Mouse (Mus musculus) B cell, adult 2 months (primary cell): ENCODE data around the gene Ctnnd2.

Source experiments
- DNase-seq, 2 experiments: peaks; one replicate each; pipeline ENCODE4 v3.0.0; 2022

The Ctnnd2 gene

GRCm38 (mm10) chr15:30897342-30897741 is 724.9 kb downstream of the Ctnnd2 start:
- DNase-seq = no peak

- DNase-seq = no peak
Measured at GRCm38 (mm10) chr15:30908027-30908426, 735.6 kb downstream of the Ctnnd2 start.

GRCm38 (mm10) chr15:30913360-30913759 is 741.0 kb downstream of the Ctnnd2 start:
- DNase-seq = no peak

DNA sequence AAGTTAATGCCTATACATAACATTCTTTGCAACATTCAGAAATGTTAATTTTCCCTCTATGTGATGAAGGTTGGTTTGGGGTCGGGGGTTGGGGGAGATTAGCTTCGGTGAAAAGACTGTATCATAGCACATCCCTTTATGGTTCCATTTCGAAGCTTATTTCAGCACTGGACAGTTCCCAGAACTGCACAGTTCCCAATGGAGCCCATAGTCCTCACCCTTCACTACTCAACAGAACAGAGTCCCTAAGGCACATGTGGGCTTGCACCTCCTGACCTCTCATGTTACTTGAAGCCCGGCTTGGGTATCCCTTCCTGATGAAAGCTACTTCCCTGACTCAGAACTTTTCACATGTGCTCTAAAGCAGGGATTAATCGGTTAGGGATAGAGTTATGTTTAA is 753.4 kb downstream of the Ctnnd2 start:
- no peak for DNase-seq

DNA sequence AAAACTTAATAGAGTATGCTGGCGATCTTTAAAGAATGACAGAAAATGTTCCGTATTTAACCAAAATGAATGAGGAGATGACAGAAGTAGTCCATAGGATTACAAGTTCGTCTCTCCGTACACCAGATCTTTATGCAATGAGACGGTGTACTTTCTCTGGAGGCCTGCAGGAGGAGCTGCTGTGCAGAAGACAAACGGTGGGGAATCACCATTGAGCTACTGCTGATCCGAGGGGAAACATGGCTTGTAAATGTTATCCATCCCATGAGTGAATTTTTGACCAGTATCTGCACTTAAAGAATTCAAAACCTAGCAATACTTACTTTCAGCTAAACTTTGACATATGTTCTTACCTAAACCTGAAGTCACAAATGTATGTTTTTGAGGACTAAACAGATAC is 755.2 kb downstream of the Ctnnd2 start:
- DNase-seq = no peak

- no peak for DNase-seq
Measured at GRCm38 (mm10) chr15:30931906-30932305, 759.5 kb downstream of the Ctnnd2 start.

DNA sequence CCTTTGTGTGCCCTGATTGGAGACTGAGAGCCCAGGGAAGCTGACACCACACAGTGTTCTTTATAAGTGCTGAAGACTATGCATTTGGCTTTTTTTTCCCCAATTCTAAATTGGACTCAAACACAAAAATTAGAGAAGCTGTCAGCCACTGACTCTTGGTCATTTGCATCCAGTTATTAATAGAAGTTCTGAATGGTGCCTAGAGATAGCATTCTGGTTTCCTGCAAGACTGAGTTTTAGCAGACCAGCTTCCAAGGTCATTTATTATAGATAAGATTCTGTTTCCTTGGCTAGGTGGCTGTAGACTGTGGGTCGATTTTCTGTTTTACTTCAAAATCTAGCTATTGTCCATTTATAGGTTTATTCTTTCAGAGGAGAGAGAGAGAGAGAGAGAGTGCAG is 773.5 kb downstream of the Ctnnd2 start:
- DNase-seq = no peak

DNA sequence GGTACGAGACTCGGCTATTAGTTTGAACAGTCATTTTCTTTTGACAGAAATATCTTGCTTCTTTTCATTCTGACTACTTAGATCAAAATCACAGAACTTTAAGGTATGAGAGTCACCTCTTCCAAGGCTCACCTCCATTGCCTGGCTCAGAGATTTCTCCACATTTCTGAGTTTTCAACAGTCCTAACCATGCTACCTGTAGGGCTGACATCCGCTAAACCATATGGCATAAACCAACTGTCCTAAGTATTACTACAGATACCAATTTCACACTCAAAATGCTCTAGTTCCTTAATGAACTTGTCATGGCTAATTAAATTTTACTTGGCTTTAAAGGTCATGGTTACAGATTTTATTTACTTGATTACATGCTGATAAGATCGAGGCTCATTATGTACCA is 786.1 kb downstream of the Ctnnd2 start:
- no peak for DNase-seq

DNA sequence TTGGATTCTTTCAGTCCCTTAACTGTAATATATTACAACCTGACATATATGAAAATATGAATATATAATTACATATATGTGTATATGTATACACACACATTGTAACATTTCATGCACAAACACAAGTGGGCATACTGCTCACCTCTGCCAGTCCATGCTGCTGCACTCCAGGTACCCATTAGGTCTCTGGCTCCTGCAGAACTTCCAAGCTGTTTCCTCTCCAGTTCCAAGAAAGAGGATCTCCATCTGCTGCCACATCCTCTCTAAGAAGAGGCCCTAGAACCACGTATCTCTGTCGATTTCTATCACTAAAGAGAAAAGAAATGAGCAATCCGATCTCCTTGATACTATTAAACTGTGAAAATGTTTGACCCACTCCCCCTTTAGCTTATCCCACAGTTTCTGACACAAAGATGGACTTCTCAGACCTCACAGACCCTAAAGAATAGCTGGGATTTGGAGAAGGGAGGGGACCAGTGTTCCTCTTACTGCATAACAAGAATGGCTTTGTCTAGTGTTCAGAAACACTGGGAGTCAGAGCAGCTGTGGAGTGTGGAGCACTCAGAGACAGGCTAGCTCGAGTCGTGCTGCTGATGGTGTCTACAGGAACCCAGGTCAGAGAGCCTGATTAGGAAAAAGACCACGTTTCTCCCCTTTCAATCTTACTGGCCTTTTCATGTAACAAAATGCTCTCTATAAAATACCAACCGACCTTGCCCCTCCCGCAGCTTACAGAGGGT is 790.2 kb downstream of the Ctnnd2 start:
- DNase-seq = no peak

- DNase-seq = no peak
Measured at GRCm38 (mm10) chr15:30964046-30964445, 791.7 kb downstream of the Ctnnd2 start.

- no peak for DNase-seq
Measured at GRCm38 (mm10) chr15:30964865-30965679, 792.7 kb downstream of the Ctnnd2 start.

GRCm38 (mm10) chr15:30966826-30967225 is 794.4 kb downstream of the Ctnnd2 start:
- no peak for DNase-seq

GRCm38 (mm10) chr15:30974436-30974835 is 802.0 kb downstream of the Ctnnd2 start:
- no peak for DNase-seq

DNA sequence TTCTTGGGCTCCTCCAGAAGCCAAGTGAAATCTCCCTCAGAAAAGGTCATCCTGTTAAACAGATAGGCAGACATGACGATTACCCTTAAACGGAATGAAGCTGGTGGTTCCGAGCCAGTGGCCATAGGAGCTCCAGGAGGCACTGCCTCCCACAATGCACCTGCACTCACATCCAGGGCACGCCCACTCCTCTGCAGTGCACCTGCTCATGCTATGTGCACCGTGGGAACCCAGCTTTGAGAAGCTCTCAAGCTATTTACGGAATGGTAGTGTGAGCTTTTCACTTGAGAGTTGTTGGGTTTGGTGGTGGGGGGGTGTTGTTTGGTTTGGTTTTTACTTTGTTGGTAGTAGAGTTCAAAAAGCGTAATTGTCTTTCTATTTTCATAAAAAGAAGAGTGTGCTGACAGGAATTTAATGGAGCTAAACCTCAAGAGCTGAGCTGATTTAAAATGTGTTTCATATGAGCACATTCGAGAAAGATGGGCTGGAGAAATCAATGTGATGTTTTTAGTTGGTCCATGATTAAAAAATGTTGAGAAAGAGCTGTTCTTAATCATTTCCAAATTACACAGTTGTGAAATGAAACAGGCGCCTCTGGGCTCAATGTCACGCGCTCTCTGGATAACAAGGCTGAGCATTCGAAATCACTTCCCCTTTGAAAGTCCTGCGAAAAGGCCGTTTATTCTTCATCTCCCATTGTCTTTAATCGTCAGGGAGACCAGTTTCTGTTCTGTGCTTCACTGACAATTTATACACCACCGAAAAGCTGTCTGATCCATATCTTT is 802.8 kb downstream of the Ctnnd2 start:
- DNase-seq = no peak

DNA sequence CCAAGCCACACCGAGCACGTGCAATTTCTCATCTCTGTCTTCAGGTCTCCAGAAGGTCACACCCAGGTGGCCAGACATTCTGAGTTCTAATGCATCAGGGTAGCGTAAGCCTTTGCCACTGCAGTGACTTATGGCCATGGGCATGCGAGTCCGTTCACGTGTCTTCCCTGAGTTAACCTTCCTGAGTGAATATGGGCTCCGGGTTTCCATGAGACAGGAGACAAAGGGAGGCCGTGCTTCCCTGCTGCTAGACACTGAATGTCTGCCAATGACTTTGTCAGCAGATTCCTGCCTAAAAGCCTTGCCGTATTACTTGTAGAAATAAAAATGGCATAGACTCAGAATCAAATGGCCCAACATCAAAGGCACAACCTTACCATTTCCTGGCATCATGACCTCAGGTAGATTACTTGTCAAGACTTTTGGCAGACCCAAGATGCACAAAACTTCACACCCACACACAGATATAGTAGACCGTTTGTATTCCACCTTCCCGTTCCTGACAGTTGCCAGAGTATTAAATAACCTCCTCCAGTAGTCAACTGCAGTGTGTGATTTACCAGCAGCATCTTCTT is 804.9 kb downstream of the Ctnnd2 start:
- no peak for DNase-seq

- DNase-seq = no peak
Measured at GRCm38 (mm10) chr15:30986890-30987289, 814.5 kb downstream of the Ctnnd2 start.

- no peak for DNase-seq
Measured at GRCm38 (mm10) chr15:30990421-30991252, 818.2 kb downstream of the Ctnnd2 start.

GRCm38 (mm10) chr15:30992357-30992756 is 820.0 kb downstream of the Ctnnd2 start:
- DNase-seq = no peak

DNA sequence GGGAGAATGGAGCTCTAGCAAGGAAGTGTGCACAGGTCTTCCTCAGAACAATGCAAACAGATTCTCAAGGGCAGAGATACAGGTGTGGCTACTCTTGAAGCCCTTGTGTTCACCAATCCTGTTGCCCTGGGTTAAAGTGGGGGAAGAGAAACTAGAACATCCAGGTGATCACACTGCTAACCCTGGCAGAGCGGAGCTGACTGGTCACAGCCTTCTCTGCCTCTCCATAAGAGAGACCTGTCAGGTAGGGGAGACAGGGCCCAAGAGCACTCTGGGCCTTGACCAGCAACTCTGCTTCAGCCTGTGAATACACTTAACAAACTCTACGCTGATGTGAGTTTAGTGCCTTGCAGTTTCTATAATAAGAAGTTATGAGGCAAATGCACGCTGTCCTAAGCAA is 820.5 kb downstream of the Ctnnd2 start:
- no peak for DNase-seq

DNA sequence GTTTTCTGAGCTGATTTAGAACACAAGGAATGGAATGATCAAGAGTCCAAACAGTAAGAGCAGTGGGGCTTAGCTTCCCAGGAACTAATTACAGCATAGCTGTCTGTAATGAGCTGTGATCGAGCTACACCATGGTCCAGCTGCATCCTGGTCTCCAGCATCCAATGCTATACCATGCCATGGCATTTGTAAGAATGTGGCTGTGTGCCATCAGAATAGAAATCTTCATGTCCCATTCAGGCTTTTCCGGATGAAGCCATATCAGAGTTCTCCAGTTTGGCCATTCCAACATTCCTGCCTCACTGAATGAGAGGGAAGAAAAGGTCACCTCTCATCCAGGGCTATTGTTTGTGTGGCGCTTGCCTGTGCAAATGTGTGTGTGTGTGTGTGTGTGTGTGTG is 823.0 kb downstream of the Ctnnd2 start:
- no peak for DNase-seq

DNA sequence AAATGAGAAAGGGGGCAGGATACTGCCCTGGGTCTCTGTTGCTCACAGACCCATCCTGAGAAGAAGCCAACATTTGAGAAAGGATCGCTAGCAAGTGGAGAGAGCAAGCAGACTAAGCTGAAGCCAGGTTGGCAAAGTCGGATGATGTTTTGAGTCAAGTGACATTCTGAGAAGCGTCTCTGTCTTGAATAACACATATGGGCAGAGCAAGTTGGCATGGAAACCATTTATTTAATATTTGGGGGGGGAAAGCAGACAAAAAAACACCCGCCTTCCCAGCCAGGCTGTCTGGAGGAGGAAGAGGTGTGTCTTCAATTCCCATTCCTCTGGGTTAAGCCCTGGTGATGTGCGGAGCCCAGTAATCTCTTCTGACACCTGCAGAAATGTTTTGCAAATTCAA is 832.1 kb downstream of the Ctnnd2 start:
- no peak for DNase-seq

DNA sequence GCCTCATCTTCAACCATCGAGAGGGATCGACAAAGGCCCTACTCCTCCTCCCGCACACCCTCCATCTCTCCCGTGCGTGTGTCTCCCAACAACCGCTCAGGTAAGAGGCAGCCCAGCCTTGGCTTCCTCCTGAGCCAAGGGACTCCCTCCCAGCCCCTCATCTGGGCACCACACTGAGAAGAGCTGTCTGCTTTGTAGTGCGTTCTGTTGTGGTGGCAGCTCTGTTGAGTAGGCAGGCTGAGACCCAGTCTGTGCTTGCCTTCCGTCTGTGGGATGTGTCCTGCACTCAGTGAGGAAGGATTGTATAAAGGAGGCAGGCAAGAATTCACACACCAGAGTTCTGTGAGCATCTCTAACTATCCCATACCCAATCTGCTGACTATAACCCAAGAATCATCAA is 832.6 kb downstream of the Ctnnd2 start:
- DNase-seq = no peak
